Mouse (Mus musculus) monocyte, adult 2 months (primary cell): ENCODE measurements around the gene Birc3.
A peak's percentile ranks its signal among the peaks of the same experiment; 100 is the strongest.
"Not testable (repeated sequence)": the region's sequence is repeated elsewhere in the genome, so short reads cannot be mapped to it uniquely, and the experiment has no call there.

Experiments
- DNase-seq, 2 experiments: peaks; one replicate each; pipeline ENCODE4 v3.0.0; 2022; ENCODE audit warnings: low spot score in 2 of 2, low read depth in 1 of 2

Birc3 gene

GRCm38 (mm10) chr9:7872775-7873439 lies at the start of gene Birc3:
TSS of gene Birc3 (minus strand) at chr9:7873186.
- DNase-seq = peak; percentile 93 to 95

GRCm38 (mm10) chr9:7914925-7915324 lies 41.9 kb upstream of the Birc3 start:
- DNase-seq = no peak

GRCm38 (mm10) chr9:7914487-7914886 lies 41.5 kb upstream of the Birc3 start:
- DNase-seq = no peak

- no peak for DNase-seq
These were observed 41.0 kb upstream of the Birc3 start for GRCm38 (mm10) chr9:7913953-7914352.

GRCm38 (mm10) chr9:7907351-7907985 lies 34.5 kb upstream of the Birc3 start:
- DNase-seq = no peak

GRCm38 (mm10) chr9:7906564-7906963 lies 33.6 kb upstream of the Birc3 start:
- no peak for DNase-seq

- DNase-seq = no peak
These were observed 30.8 kb upstream of the Birc3 start for GRCm38 (mm10) chr9:7903825-7904224.

GRCm38 (mm10) chr9:7903262-7903661 lies 30.3 kb upstream of the Birc3 start:
- no peak for DNase-seq

GRCm38 (mm10) chr9:7902311-7902710 lies 29.3 kb upstream of the Birc3 start:
- DNase-seq = no peak

GRCm38 (mm10) chr9:7900965-7901364 lies 28.0 kb upstream of the Birc3 start:
- DNase-seq = no peak

- DNase-seq = peak in 1 of 2 experiments; percentile 45
These were observed 24.5 kb upstream of the Birc3 start for GRCm38 (mm10) chr9:7897502-7897901.

GRCm38 (mm10) chr9:7891796-7892195 lies 18.8 kb upstream of the Birc3 start:
- DNase-seq = not testable (repeated sequence)

- no peak for DNase-seq
These were observed 18.2 kb upstream of the Birc3 start for GRCm38 (mm10) chr9:7891177-7891576.

- no peak for DNase-seq
These were observed 11.4 kb upstream of the Birc3 start for GRCm38 (mm10) chr9:7884346-7884745.

GRCm38 (mm10) chr9:7882304-7882865 lies 9.4 kb upstream of the Birc3 start:
- DNase-seq = no peak

GRCm38 (mm10) chr9:7873511-7874211 lies 675 bp upstream of the Birc3 start:
- DNase-seq = no peak

GRCm38 (mm10) chr9:7872044-7872774 lies 777 bp downstream of the Birc3 start:
- DNase-seq = no peak

GRCm38 (mm10) chr9:7871316-7872043 lies 1.5 kb downstream of the Birc3 start:
- DNase-seq = peak in 1 of 2 experiments; percentile 54

GRCm38 (mm10) chr9:7870556-7871315 lies 2.2 kb downstream of the Birc3 start:
- DNase-seq = peak in 1 of 2 experiments; percentile 26
